Mouse (Mus musculus) neutrophil, adult 5-6 weeks (primary cell): ENCODE data around the gene Tap2. TPM values are rescaled to one million over a fixed set of nuclear protein-coding genes. Genes with fewer than 3 reads are reported as not detected.
A peak's percentile ranks its signal among the peaks of the same experiment; 100 is the strongest.

Experiments
- ATAC-seq: fragments of 151-379, 151-347 bp; 2 replicates; pipeline ENCODE4 v1.8.0; 2017; ENCODE audit warnings: mild to moderate bottlenecking, moderate TSS enrichment; ENCODE audit not compliant: insufficient number of reproducible peaks, poor library complexity, low FRiP score, severe bottlenecking; ENCODE audit errors: extremely low read depth
- total RNA-seq: library from RNA; stranded (forward); fragments of 200-1000 nt; gene quantifications from 2 replicates; pipeline ENCODE4 v1.2.3, GENCODE M21; 2017

The Tap2 gene
- total RNA-seq, 1 experiment from 2014 or later = 112 TPM

- ATAC-seq = peak; percentile 54
Measured at GRCm38 (mm10) chr17:34238706-34239105, 35.4 kb downstream of the Tap2 start, which contains the start of gene H2-Ob. H2-Ob (plus strand) TSS chr17:34238903.

GRCm38 (mm10) chr17:34239601-34240041 is 36.3 kb downstream of the Tap2 start:
- ATAC-seq = peak; percentile 57

- ATAC-seq = no peak
Measured at GRCm38 (mm10) chr17:34240366-34240765, 37.0 kb downstream of the Tap2 start.

GRCm38 (mm10) chr17:34240916-34241315 is 37.6 kb downstream of the Tap2 start:
- no peak for ATAC-seq

- no peak for ATAC-seq
Measured at GRCm38 (mm10) chr17:34244656-34245055, 41.3 kb downstream of the Tap2 start.

GRCm38 (mm10) chr17:34247047-34247446 is 43.7 kb downstream of the Tap2 start:
- no peak for ATAC-seq

- peak; percentile 88 for ATAC-seq
Measured at GRCm38 (mm10) chr17:34248764-34249163, 45.4 kb downstream of the Tap2 start.

- ATAC-seq = no peak
Measured at GRCm38 (mm10) chr17:34249361-34249760, 46.0 kb downstream of the Tap2 start.

- ATAC-seq = peak; percentile 69
Measured at GRCm38 (mm10) chr17:34249878-34250277, 46.6 kb downstream of the Tap2 start.

- no peak for ATAC-seq
Measured at GRCm38 (mm10) chr17:34251666-34252065, 48.3 kb downstream of the Tap2 start.

GRCm38 (mm10) chr17:34256501-34256900 is 53.2 kb downstream of the Tap2 start:
- ATAC-seq = no peak

GRCm38 (mm10) chr17:34257594-34258375 is 54.5 kb downstream of the Tap2 start, which contains the start of gene H2-Ab1:
H2-Ab1 (plus strand) TSS chr17:34257689.
- peak; percentile 86 for ATAC-seq

GRCm38 (mm10) chr17:34260551-34260950 is 57.2 kb downstream of the Tap2 start:
- ATAC-seq = no peak

- peak; percentile 45 for ATAC-seq
Measured at GRCm38 (mm10) chr17:34261502-34261901, 58.2 kb downstream of the Tap2 start.

GRCm38 (mm10) chr17:34263068-34263467 is 59.7 kb downstream of the Tap2 start:
- peak; percentile 71 for ATAC-seq

- no peak for ATAC-seq
Measured at GRCm38 (mm10) chr17:34263811-34264371, 60.6 kb downstream of the Tap2 start.

- ATAC-seq = no peak
Measured at GRCm38 (mm10) chr17:34264452-34265351, 61.4 kb downstream of the Tap2 start.
